Mouse (Mus musculus): Measurements from ENCODE around the gene 4930564D02Rik. TPM values are rescaled to one million over a fixed set of nuclear protein-coding genes. Genes with fewer than 3 reads are reported as not detected.

4930564D02Rik gene
- not detected for total RNA-seq (2021)

DNA sequence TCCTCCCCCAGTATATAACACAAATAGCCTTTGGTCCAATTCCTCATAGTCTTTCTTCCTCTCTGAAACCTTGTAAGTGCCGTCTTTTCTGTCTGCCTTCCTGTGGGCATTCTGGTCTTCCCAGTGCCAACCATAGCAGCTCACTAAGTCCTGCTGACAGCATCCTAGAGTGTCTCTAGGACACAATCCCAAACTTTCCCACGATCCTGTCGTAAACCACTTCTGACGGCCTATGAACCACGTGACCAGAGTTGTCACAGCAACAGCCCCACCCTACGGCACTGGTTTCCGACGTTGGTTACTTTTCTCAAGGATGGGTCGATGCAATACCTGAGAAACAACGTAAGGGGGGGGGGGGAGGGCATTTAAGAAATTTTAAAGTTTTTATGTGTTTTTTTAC, at the start of gene 4930564D02Rik:
4930564D02Rik (plus strand) TSS at position 301 of the 400 bp plus-strand sequence.
- DNase-seq, result no peak

DNA sequence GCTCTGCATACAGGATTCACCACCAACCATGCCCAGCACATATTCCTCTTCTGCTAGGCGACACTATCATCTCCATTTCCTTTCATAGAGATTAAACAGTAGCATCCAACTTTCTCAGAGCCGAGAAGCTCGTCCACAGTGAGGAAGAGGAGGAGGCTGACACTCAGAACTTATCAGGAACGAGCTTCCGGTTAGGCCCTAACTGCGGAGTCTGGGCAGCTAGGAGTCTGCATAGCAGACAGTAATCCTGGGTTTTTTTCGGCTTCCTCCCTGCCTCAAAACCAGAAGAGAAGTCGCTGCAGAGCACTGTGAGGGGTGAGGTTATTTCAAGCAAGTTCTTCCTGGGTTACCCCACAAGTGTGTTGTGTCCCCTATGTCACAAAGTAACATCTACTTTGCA, 49.3 kb upstream of the 4930564D02Rik start:
- DNase-seq, result no peak

- no peak for DNase-seq
Measured at GRCm38 (mm10) chr3:105018085-105018782, 48.4 kb upstream of the 4930564D02Rik start.

DNA sequence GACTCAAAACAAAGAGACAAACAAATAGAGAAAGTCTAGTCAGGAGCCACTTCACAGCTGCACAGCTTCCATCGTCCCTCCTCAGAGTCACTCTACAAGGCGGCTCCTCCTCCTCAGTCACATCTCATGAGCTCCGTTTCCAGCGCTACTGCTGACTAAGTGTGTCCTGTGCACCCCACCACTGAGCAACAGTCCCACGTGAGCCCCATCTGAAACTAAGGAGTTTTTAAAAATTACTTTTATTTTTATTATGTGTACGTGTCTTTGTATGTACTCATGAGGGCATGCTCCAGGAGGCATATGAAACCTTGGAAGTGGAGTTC, 47.9 kb upstream of the 4930564D02Rik start:
- no peak for DNase-seq

DNA sequence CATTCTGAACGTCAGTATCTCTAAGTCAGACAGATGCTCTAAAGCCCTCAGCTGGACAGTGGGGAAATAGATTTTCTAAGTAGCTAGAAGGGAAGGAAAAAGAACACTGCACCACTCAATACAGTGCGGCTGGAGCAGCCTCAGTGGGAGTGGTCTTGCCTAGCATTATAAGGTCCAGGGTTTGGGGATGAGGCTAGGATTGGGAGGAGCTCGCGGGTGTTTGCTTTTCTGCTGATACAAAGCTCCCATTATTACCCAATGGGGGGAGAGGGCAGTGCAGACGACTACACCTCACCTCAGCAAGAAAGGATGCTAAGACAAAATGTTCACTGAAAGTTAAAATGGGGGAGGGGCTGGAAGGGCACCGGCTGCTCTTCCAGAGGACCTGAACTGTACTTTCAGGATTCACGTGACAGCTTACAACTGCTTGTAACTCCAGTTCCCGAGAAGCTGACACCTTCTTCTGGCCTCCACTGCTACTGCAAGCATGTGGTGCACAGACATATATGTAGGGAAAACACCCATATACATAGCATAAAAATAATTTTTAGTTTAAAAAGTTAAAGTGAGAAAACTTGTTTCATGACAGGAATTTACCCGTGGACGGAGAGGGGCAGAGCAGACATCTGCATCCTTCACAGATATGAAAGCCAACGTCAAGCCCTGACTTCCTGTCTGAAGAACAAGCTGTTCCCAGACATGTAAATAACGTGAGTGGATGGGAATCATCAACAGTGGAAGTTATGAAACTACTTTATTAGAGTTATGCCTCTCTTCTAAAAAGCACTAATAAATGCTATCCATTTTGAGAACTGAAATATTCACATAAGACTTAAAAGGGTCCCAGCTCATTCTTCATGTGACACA, 46.6 kb upstream of the 4930564D02Rik start:
- DNase-seq, result no peak

DNA sequence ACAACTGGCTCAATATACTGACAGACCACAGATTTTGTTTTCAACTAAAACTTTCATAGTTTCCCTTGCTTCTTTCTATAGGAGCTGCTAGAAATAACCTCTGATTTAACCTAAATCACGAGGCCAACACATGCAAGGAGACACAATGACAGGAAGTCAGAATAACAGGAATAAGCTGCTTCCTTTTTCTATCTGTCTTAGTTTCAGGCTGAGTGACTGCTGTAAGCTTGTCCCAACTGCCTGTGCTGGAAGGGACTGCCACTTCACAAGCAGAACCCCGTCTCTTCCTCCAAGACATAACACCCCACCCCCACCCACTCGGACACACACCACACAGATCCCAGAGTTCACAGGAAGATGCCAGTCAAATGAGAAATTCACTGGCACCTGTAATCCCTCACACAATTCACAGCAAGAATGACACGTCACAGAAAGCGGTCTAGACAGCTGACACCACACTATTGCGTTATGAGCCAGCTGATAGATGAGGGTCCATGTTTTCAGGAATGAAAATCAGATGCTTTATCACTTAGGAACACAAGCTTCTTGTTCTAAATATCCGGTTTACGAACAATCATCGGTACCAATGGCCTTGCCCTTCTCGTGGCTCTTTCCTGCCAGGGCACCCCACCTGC, 43.2 kb upstream of the 4930564D02Rik start:
- no peak for DNase-seq

- DNase-seq, result no peak
Measured at GRCm38 (mm10) chr3:105036281-105036847, 30.3 kb upstream of the 4930564D02Rik start.

GRCm38 (mm10) chr3:105037240-105037770, 29.3 kb upstream of the 4930564D02Rik start:
- no peak for DNase-seq

- DNase-seq, result no peak
Measured at GRCm38 (mm10) chr3:105040002-105040401, 26.6 kb upstream of the 4930564D02Rik start.

- no peak for DNase-seq
Measured at GRCm38 (mm10) chr3:105040983-105041625, 25.5 kb upstream of the 4930564D02Rik start.

- DNase-seq, result no peak
Measured at GRCm38 (mm10) chr3:105043746-105044145, 22.9 kb upstream of the 4930564D02Rik start.

DNA sequence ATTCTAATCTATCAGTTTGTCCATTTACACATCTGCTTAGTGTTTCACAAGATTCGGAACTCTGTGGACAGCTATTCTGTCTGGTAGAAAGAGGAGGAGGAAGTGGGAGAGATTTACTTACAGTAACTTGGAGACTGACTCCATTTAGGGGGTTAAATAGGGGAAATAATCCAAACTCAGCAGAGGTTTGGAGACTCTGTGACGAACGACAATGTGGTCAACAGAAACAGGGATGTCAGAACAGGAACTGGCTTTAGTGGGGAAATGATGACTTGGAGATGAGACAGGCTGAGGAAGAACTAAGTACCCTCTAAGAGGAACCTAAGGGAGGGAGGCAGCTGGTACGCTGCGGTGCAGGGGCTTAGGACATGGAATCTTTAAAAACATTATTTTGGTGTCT, 19.8 kb upstream of the 4930564D02Rik start:
- DNase-seq, result no peak

- DNase-seq, result peak; percentile 67
Measured at GRCm38 (mm10) chr3:105047616-105048015, 19.0 kb upstream of the 4930564D02Rik start.

DNA sequence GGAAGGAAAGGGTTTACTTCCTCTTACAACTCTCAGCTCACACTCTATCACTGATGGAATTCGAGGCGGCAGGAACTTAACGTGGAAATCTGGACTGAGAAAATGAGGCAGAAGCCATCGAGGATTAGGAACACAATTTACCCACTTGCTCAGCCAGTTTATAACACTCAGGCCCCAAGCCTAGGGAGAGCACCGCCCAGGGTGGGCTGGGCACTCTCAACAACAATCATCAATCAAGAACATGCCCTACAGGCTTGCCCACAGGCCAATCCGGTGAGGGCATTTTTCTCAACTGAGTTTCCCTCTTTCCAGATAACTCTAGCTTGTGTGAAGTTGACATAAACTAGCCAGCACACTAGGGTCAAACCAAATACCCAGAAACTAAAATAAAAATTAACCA, 16.8 kb upstream of the 4930564D02Rik start:
- no peak for DNase-seq

DNA sequence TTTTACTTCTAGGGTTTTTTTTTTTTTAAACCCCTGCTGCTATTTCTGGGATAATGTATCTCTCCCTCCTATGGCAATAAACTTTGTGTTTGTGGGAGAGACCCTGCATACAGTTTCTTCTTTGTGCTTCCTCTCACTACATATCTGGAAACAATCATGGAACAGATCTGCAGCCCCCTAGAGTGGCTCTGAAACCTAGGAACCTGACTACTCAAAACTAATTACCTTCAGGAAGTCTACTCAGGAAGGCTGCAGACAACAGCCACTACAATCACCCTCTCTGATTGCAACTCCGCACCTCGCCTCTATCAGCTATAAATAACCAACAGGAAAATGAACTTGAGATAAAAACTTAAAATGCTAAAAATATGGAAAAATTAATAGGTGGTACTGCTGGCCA, 15.5 kb upstream of the 4930564D02Rik start:
- DNase-seq, result no peak

- DNase-seq, result no peak
Measured at GRCm38 (mm10) chr3:105052171-105052936, 14.3 kb upstream of the 4930564D02Rik start.

DNA sequence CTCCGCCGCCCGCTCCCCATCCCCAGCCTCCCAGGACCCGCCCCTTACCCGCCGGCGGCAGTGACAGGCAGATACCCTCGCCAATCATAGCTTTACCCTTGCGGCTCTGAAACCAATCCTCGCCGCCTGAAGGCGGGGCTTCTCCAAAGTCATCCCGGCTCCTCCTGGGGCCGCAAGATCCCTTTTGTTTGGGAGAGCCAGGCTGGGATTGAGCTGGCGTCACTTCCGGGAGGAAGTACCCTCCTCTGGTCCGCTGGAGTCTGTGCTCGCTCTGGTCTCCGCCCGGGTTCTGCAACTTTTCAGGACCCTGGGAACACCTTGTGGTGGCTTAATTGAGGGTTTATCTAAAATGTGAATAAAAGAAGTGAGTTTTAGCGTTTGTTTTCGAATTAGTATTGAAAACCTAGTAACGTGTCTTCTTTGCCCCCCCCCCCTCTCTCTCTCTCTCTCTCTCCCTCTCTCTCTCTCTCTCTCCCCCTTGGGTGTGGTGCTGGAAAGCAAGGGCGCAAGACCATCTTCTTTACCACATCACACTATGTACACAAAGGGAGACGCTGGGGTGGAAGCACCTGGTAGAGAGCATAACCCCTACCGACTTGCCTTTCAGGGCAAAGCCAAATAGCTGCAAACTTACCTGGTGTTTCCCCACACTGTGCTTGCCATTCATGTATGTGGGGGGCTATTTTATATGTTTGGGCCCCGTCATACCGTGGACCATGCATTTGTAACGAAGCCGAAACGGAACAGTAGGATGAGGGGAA, 13.5 kb upstream of the 4930564D02Rik start, which contains the start of gene Cttnbp2nl:
Cttnbp2nl (minus strand) TSS at position 210 of the 761 bp plus-strand sequence.
- peak; percentile 100 for DNase-seq

- DNase-seq, result no peak
Measured at GRCm38 (mm10) chr3:105053698-105054001, 13.0 kb upstream of the 4930564D02Rik start.

DNA sequence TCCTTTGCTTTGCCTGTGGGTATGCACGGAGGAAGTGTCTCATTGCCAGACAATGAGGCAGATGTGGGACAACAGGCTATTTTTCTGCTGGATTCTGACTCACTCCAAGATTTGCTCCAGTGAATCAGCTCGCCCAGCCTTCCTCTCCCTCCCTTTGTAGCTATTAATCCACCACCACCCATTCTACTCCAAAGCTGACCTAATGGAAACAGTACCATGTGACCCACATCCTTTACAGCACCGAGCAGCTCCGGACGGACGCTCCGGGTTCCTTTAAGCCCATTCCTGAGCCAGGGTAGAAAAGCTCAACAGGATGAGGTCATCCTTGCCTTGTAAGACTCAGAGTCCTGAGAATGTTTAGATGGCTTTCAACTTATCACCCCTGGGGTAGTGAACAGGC, 11.7 kb upstream of the 4930564D02Rik start:
- DNase-seq, result peak; percentile 72

- DNase-seq, result peak; percentile 14
Measured at GRCm38 (mm10) chr3:105055666-105056065, 11.0 kb upstream of the 4930564D02Rik start.

Data from heart, postnatal 4 days (tissue).